Mouse (Mus musculus): ENCODE results near the gene Pde6g. TPM values are rescaled to one million over a fixed set of nuclear protein-coding genes. Genes with fewer than 3 reads are reported as not detected.
A peak's percentile ranks its signal among the peaks of the same experiment; 100 is the strongest.

The Pde6g gene
- total and polyA plus RNA-seq, 3 experiments, result 0.35 to 0.84 TPM; not detected in 1

DNA sequence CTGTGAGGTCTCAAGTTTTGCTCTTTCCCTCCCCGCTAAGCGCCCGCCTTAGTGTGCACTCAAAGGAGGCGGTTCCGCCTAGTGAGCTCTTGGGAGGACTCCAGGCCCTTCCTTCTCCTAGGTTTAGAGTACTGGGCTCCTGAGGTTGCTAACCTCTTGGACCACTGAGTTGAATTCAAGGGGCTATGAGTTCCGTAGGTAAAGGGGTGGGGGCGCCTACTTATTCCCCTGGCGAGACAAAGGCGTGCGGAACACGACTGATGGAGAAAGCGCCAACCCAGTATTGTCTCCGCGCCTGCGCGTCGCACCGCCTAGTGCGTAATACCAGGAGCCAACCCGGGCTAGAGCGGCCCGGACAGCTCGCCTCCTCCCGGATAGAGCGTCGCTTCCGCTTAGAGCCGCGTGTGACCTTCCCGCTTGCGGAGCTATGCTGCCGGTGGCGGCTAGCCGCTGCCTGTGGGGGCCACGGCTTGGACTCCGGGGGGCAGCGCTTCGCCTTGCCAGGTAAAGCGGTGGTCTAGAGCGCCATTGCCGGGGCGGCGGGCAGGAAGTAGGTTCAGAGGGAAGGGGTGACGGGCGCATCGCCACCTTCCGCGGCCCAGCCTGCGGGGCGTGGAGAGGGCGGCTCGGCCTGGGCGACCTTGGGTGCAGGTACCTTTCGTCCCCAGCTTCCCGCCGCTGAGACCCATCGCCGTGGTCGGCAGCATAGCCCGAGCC is 31.1 kb upstream of the Pde6g start, which contains the start of gene Mrpl12:
TSS of gene Mrpl12 (plus strand) at position 349 of the 717 bp plus-strand sequence.
- H3K4me3 ChIP-seq (ENCODE audit: control insufficient read depth in 1 of 2, insufficient read depth in 1 of 2, low read depth in 2 of 2, low read length in 2 of 2), result peak within 1 kb of the TSS; percentile 73 to 74
- peaks cover 7 to 10% of the 10 kb centered on the region in 2 experiments for H3K36me3 ChIP-seq (ENCODE audit: control insufficient read depth in 1 of 2, insufficient read depth in 2 of 2, low read length in 2 of 2)
- DNase-seq (ENCODE audit: low read depth, low spot score), result peak; percentile 98
- H3K27ac ChIP-seq (ENCODE audit: control insufficient read depth, low read depth, low read length), result peak within 1 kb of the TSS; percentile 73
- peaks cover 30% of the 10 kb centered on the region for H3K79me2 ChIP-seq (ENCODE audit: control insufficient read depth, insufficient read depth, low read length, poor library complexity)
- peak within 1 kb of the TSS; percentile 86 for H3K9ac ChIP-seq (ENCODE audit: control insufficient read depth, low read depth, low read length, poor library complexity, severe bottlenecking)
- no peaks in the 10 kb centered on the region for H3K27me3 ChIP-seq (ENCODE audit: control insufficient read depth in 1 of 2, insufficient read depth in 2 of 2, low read length in 2 of 2)
- peaks cover 3 to 13% of the 10 kb centered on the region in 2 experiments; a peak in 3 of 4 replicates for H3K4me1 ChIP-seq (ENCODE audit: control insufficient read depth in 1 of 2, insufficient read depth in 2 of 2, low read length in 2 of 2)
- H3K9me3 ChIP-seq (replicated peaks; ENCODE audit: insufficient read depth, low read length), result no peaks in the 10 kb centered on the region
- TF ChIP-seq POLR2AphosphoS5 (IDR thresholded peaks at IDR 0.05; ENCODE audit: borderline replicate concordance, low read depth, low read length), result peak; percentile 73; the same call in 1 of the 2 replicates
- peak; percentile 92 for TF ChIP-seq KAT2A (conservative IDR thresholded peaks at IDR 0.05; ENCODE audit: low read depth, low read length)
- no peak for TF ChIP-seq SMC3 (IDR thresholded peaks at IDR 0.05; ENCODE audit: low read depth, low read length)
- TF ChIP-seq TBP (IDR thresholded peaks at IDR 0.05; ENCODE audit: low read depth, low read length), result peak; percentile 94
- peak; percentile 88 for TF ChIP-seq TCF12 (IDR thresholded peaks at IDR 0.05; ENCODE audit: low read depth, low read length)
- TF ChIP-seq MAFK (IDR thresholded peaks at IDR 0.05; ENCODE audit: borderline replicate concordance, low read depth, low read length), result no peak
- no peak for TF ChIP-seq ZC3H11A (IDR thresholded peaks at IDR 0.05; ENCODE audit: low read depth, low read length)
- no peak for TF ChIP-seq CHD2 (IDR thresholded peaks at IDR 0.05; ENCODE audit: low read length)
- no peak for TF ChIP-seq RCOR1 (IDR thresholded peaks at IDR 0.05; ENCODE audit: low read depth, low read length)
- TF ChIP-seq MAZ (IDR thresholded peaks at IDR 0.05; ENCODE audit: low read depth, low read length), result peak; percentile 90; the same call in 1 of the 2 replicates
- peak; percentile 71; the same call in 1 of the 2 replicates for TF ChIP-seq ETS1 (IDR thresholded peaks at IDR 0.05; ENCODE audit: low read depth, low read length)
- TF ChIP-seq MYB (IDR thresholded peaks at IDR 0.05; ENCODE audit: low read depth, low read length), result no peak
- no peak for TF ChIP-seq EP300 (IDR thresholded peaks at IDR 0.05; ENCODE audit: low read depth in 1 of 2, low read length in 2 of 2)
- TF ChIP-seq GABPA (IDR thresholded peaks at IDR 0.05; ENCODE audit: low read depth, low read length), result peak; percentile 49; the same call in 1 of the 2 replicates
- peak; percentile 95 for TF ChIP-seq ZMIZ1 (IDR thresholded peaks at IDR 0.05; ENCODE audit: low read depth, low read length)
- TF ChIP-seq ELF1 (IDR thresholded peaks at IDR 0.05; ENCODE audit: low read depth, low read length), result peak; percentile 89
- TF ChIP-seq MEF2A (IDR thresholded peaks at IDR 0.05; ENCODE audit: extremely low read depth, insufficient replicate concordance, low read depth, low read length, poor library complexity, severe bottlenecking), result no peak
- no peak for TF ChIP-seq ZNF384 (IDR thresholded peaks at IDR 0.05; ENCODE audit: low read depth, low read length)
- TF ChIP-seq NELFE (IDR thresholded peaks at IDR 0.05; ENCODE audit: low read depth, low read length), result peak; percentile 98
- TF ChIP-seq MYC (IDR thresholded peaks at IDR 0.05; ENCODE audit: low read depth, low read length), result peak; percentile 98
- TF ChIP-seq CTCF (IDR thresholded peaks at IDR 0.05 in 2 of 3, conservative IDR thresholded peaks at IDR 0.05 in 1 of 3; ENCODE audit: control insufficient read depth in 1 of 3, insufficient read depth in 1 of 3, low read depth in 2 of 3, low read length in 3 of 3, poor library complexity in 1 of 3, severe bottlenecking in 1 of 3), result 0 out of 6 replicates have a peak, but pooled peaks of 1 of the 3 experiments have one; percentile 1
- TF ChIP-seq E2F4 (IDR thresholded peaks at IDR 0.05; ENCODE audit: borderline replicate concordance, low read depth, low read length), result no peak
- TF ChIP-seq HCFC1 (IDR thresholded peaks at IDR 0.05; ENCODE audit: low read depth, low read length), result peak; percentile 96
- TF ChIP-seq MXI1 (IDR thresholded peaks at IDR 0.05; ENCODE audit: low read depth, low read length), result peak; percentile 99
- no peak for TF ChIP-seq TAL1 (IDR thresholded peaks at IDR 0.05; ENCODE audit: low read length)
- no peak for TF ChIP-seq ZKSCAN1 (IDR thresholded peaks at IDR 0.05; ENCODE audit: low read depth, low read length)
- TF ChIP-seq RAD21 (IDR thresholded peaks at IDR 0.05; ENCODE audit: low read depth, low read length), result no peak
- peak; percentile 94; the same call in 1 of the 2 replicates for TF ChIP-seq UBTF (IDR thresholded peaks at IDR 0.05; ENCODE audit: borderline replicate concordance, insufficient read depth, low read depth, low read length)
- no peak for TF ChIP-seq CHD1 (IDR thresholded peaks at IDR 0.05; ENCODE audit: low read depth, low read length)
- TF ChIP-seq POLR2A (IDR thresholded peaks at IDR 0.05; ENCODE audit: control insufficient read depth in 1 of 2, insufficient read depth in 1 of 2, low read depth in 1 of 2, low read length in 2 of 2, poor library complexity in 1 of 2), result peak; percentile 98 to 100
- no peak for TF ChIP-seq BHLHE40 (IDR thresholded peaks at IDR 0.05; ENCODE audit: borderline replicate concordance, low read depth, low read length)
- TF ChIP-seq USF1 (IDR thresholded peaks at IDR 0.05; ENCODE audit: low read depth, low read length), result peak; percentile 68
- peak; percentile 93 for TF ChIP-seq NRF1 (IDR thresholded peaks at IDR 0.05; ENCODE audit: insufficient read depth, low read depth, low read length, poor library complexity, severe bottlenecking)
- TF ChIP-seq JUND (IDR thresholded peaks at IDR 0.05; ENCODE audit: low read depth, low read length), result no peak
- TF ChIP-seq POLR2AphosphoS2 (IDR thresholded peaks at IDR 0.05; ENCODE audit: low read length), result peak; percentile 99
- TF ChIP-seq MAX (IDR thresholded peaks at IDR 0.05; ENCODE audit: low read length), result peak; percentile 96

Data from MEL (cell line).